Mouse (Mus musculus) kidney, postnatal 0 days (tissue): ENCODE results near the gene Itgav. TPM values are rescaled to one million over a fixed set of nuclear protein-coding genes. Genes with fewer than 3 reads are reported as not detected.

ENCODE experiments used
- ATAC-seq: fragments of 200-750 bp; cut with Nextera tagmentation; replicated peaks from 2 replicates; pipeline ENCODE4 v1.8.0; 2017; ENCODE audit warnings: low read depth, moderate number of reproducible peaks, moderate TSS enrichment, moderate library complexity; ENCODE audit not compliant: low FRiP score
- DNase-seq: peaks from one replicate; pipeline ENCODE4 v3.0.0-alpha.2; 2016; ENCODE audit warnings: low spot score
- H3K27ac ChIP-seq: fragments of 300-500 bp; sonication (generic); 2 replicates; pipeline ENCODE4 v1.5.1; 2014; ENCODE audit warnings: mild to moderate bottlenecking
- H3K27me3 ChIP-seq: fragments of 300-500 bp; sonication (generic); 2 replicates; pipeline ENCODE4 v1.6.1; 2014; ENCODE audit warnings: low read length, mixed read lengths; ENCODE audit not compliant: insufficient read depth
- H3K36me3 ChIP-seq: fragments of 300-500 bp; sonication (generic); 2 replicates; pipeline ENCODE4 v1.6.1; 2014; ENCODE audit warnings: low read length, mixed read lengths; ENCODE audit not compliant: insufficient read depth
- H3K4me1 ChIP-seq: fragments of 300-500 bp; sonication (generic); replicated peaks from 2 replicates; pipeline ENCODE4 v1.6.1; 2014; ENCODE audit warnings: antibody characterized with exemption, low read length, mixed read lengths; ENCODE audit not compliant: insufficient read depth
- H3K4me2 ChIP-seq: fragments of 300-500 bp; sonication (generic); 2 replicates; pipeline ENCODE4 v1.6.1; 2014; ENCODE audit warnings: mild to moderate bottlenecking, low read length, moderate library complexity, mixed read lengths
- H3K4me3 ChIP-seq: fragments of 300-500 bp; sonication (generic); replicated peaks from 2 replicates; pipeline ENCODE4 v1.5.1; 2014; ENCODE audit warnings: low read depth, low read length
- H3K9ac ChIP-seq: fragments of 300-500 bp; sonication (generic); 2 replicates; pipeline ENCODE4 v1.6.1; 2014; ENCODE audit warnings: low read depth, low read length
- H3K9me3 ChIP-seq: fragments of 300-500 bp; sonication (generic); replicated peaks from 2 replicates; pipeline ENCODE4 v1.6.1; 2016; ENCODE audit warnings: low read length, inconsistent platforms, mixed read lengths
- CTCF ChIP-seq: IDR thresholded peaks from 2 replicates; pipeline ENCODE4 v1.5.1; 2016; ENCODE audit warnings: antibody characterized with exemption, low read depth, mild to moderate bottlenecking, moderate library complexity
- WGBS: fragments of 180-500 bp; shearing (Covaris S2); extraction: QIAGEN DNeasy Blood & Tissue Kit; methylation state at CpG from one replicate; pipeline ENCODE4 v1.1.7; 2014; 5-methylcytosine and 5-hydroxymethylcytosine counted together
- polyA plus RNA-seq: library from polyadenylated mRNA; unstranded; fragments of >200 nt; fragmentation: Nextera tagmentation; extraction: Ambion mirVana; gene quantifications from 2 replicates; pipeline ENCODE4 v1.2.1, GENCODE M21; 2015

Gene Itgav
- polyA plus RNA-seq, 1 experiment from 2014 or later = 165 TPM

- DNase-seq = no peak
- no peak overlapping the region for H3K9ac ChIP-seq
- no peak overlapping the region for H3K4me3 ChIP-seq
- no peak for TF ChIP-seq CTCF
- no peak overlapping the region for H3K4me2 ChIP-seq
- no peak; the same call in 1 of the 2 replicates for ATAC-seq
- 96% methylated on average over 10 of the region's 10 CpGs for WGBS
- 0 out of 2 replicates have a peak, but pooled peaks cover 11% of the 10 kb centered on the region for H3K36me3 ChIP-seq
- H3K4me1 ChIP-seq = 0 out of 2 replicates have a peak, but pooled peaks cover 3% of the 10 kb centered on the region
- H3K9me3 ChIP-seq = no peaks in the 10 kb centered on the region
- no peak overlapping the region for H3K27ac ChIP-seq
- no peaks in the 10 kb centered on the region for H3K27me3 ChIP-seq
These were observed 24.5 kb downstream of the Itgav start for GRCm38 (mm10) chr2:83748581-83749118.

GRCm38 (mm10) chr2:83753008-83753407 is 28.8 kb downstream of the Itgav start:
- no peak for DNase-seq
- Histone ChIP-seq H3K9ac (no peak overlapping the region), H3K4me1 (no peaks in the 10 kb centered on the region), H3K27ac (0 out of 2 replicates have a peak overlapping the region, but pooled peaks have one; percentile 8), H3K9me3 (no peaks in the 10 kb centered on the region), H3K4me2 (no peak overlapping the region), H3K4me3 (no peak overlapping the region), H3K27me3 (no peaks in the 10 kb centered on the region), H3K36me3 (0 out of 2 replicates have a peak, but pooled peaks cover 16% of the 10 kb centered on the region)
- ATAC-seq = no peak
- whole genome bisulfite sequencing = 83% methylated on average over 5 of the region's 5 CpGs
- no peak for TF ChIP-seq CTCF

GRCm38 (mm10) chr2:83754306-83754837 is 30.2 kb downstream of the Itgav start:
- Histone ChIP-seq H3K36me3 (0 out of 2 replicates have a peak, but pooled peaks cover 5% of the 10 kb centered on the region), H3K27ac (no peak overlapping the region), H3K4me1 (peaks cover 4% of the 10 kb centered on the region; the same call in 1 of the 2 replicates), H3K9me3 (no peaks in the 10 kb centered on the region), H3K27me3 (no peaks in the 10 kb centered on the region), H3K9ac (no peak overlapping the region), H3K4me2 (no peak overlapping the region), H3K4me3 (no peak overlapping the region)
- ATAC-seq (no peak), DNase-seq (peak; percentile 15)
- WGBS = 45% methylated on average over 5 of the region's 5 CpGs
- no peak for TF ChIP-seq CTCF

- 0 out of 2 replicates have a peak, but pooled peaks cover 5% of the 10 kb centered on the region for H3K36me3 ChIP-seq
- H3K4me1 ChIP-seq = peaks cover 12% of the 10 kb centered on the region; the same call in 1 of the 2 replicates
- H3K4me2 ChIP-seq = peak overlapping the region; percentile 30
- no peak for TF ChIP-seq CTCF
- ATAC-seq (peak; percentile 80), DNase-seq (peak; percentile 82)
- H3K27ac ChIP-seq = peak overlapping the region; percentile 87
- H3K4me3 ChIP-seq = no peak overlapping the region
- 28% methylated on average over 7 of the region's 7 CpGs for WGBS
- no peaks in the 10 kb centered on the region for H3K9me3 ChIP-seq
- no peak overlapping the region for H3K9ac ChIP-seq
- H3K27me3 ChIP-seq = no peaks in the 10 kb centered on the region
These were observed 34.5 kb downstream of the Itgav start for GRCm38 (mm10) chr2:83758606-83759215.

- ATAC-seq (peak; percentile 96), DNase-seq (peak; percentile 69)
- H3K4me2 ChIP-seq = peak overlapping the region; percentile 30
- H3K27ac ChIP-seq = peak overlapping the region; percentile 87
- H3K36me3 ChIP-seq = 0 out of 2 replicates have a peak, but pooled peaks cover 5% of the 10 kb centered on the region
- no peak overlapping the region for H3K4me3 ChIP-seq
- no peak for TF ChIP-seq CTCF
- H3K27me3 ChIP-seq = no peaks in the 10 kb centered on the region
- peaks cover 12% of the 10 kb centered on the region; the same call in 1 of the 2 replicates for H3K4me1 ChIP-seq
- H3K9ac ChIP-seq = no peak overlapping the region
- H3K9me3 ChIP-seq = no peaks in the 10 kb centered on the region
- 22% methylated on average over 11 of the region's 11 CpGs for WGBS
These were observed 35.0 kb downstream of the Itgav start for GRCm38 (mm10) chr2:83759216-83759648.

GRCm38 (mm10) chr2:83759667-83760066 is 35.5 kb downstream of the Itgav start:
- DNase-seq (peak; percentile 44), ATAC-seq (peak; percentile 74)
- Histone ChIP-seq H3K27ac (peak overlapping the region; percentile 87), H3K9ac (no peak overlapping the region), H3K4me1 (peaks cover 12% of the 10 kb centered on the region; the same call in 1 of the 2 replicates), H3K4me2 (peak overlapping the region; percentile 30), H3K4me3 (no peak overlapping the region), H3K36me3 (0 out of 2 replicates have a peak, but pooled peaks cover 5% of the 10 kb centered on the region), H3K9me3 (no peaks in the 10 kb centered on the region), H3K27me3 (no peaks in the 10 kb centered on the region)
- WGBS = 46% methylated on average over 5 of the region's 5 CpGs
- no peak for TF ChIP-seq CTCF
